Mouse (Mus musculus): ENCODE results near the gene Klk14. TPM values are rescaled to one million over a fixed set of nuclear protein-coding genes. Genes with fewer than 3 reads are reported as not detected.
"Not testable (repeated sequence)": the region's sequence is repeated elsewhere in the genome, so short reads cannot be mapped to it uniquely, and the experiment has no call there.

Gene Klk14
- not detected in 2 replicates for polyA plus RNA-seq (2015; fragmentation: Nextera tagmentation; extraction: Ambion mirVana)

DNA sequence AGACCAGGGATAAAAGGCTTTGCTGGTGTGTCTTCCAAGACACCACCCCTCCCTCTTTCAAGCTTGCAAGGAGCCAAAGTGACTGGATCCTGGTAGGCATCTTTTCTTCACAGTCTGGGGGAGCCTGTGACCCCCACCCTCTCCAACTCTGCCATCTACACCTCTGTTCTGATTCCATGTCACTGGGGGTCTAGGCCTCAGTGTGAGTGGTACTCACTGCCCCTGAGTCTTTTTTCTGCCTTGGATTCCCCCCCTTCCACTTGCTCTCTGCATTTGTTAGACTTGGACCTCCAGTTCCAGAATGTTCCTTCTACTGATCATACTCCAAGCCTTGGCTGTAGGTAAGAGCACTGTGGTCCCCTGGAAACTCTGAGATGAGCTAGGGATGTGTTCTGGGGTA lies at the start of gene Klk14:
Klk14 (plus strand) TSS at position 301 of the 400 bp plus-strand sequence.
- no peak for ATAC-seq
- H3K4me2 ChIP-seq (replicated peaks), result no peak within 1 kb of the TSS
- no peak within 1 kb of the TSS for H3K27ac ChIP-seq
- H3K4me1 ChIP-seq (replicated peaks), result no peaks in the 10 kb centered on the region
- H3K9ac ChIP-seq (replicated peaks), result no peak within 1 kb of the TSS
- no peak within 1 kb of the TSS for H3K4me3 ChIP-seq (replicated peaks)
- no peaks in the 10 kb centered on the region for H3K9me3 ChIP-seq
- no peaks in the 10 kb centered on the region for H3K27me3 ChIP-seq
- no peaks in the 10 kb centered on the region for H3K36me3 ChIP-seq

- H3K27ac ChIP-seq, result no peak overlapping the region
- no peak overlapping the region for H3K4me2 ChIP-seq (replicated peaks)
- H3K9ac ChIP-seq (replicated peaks), result no peak overlapping the region
- 86% methylated on average over 5 of the region's 5 CpGs for WGBS
- no peak for ATAC-seq
- no peaks in the 10 kb centered on the region for H3K27me3 ChIP-seq
- H3K4me3 ChIP-seq (replicated peaks), result no peak overlapping the region
- no peaks in the 10 kb centered on the region for H3K4me1 ChIP-seq (replicated peaks)
- H3K9me3 ChIP-seq, result no peaks in the 10 kb centered on the region
- no peaks in the 10 kb centered on the region for H3K36me3 ChIP-seq
Observed at GRCm38 (mm10) chr7:43642587-43642986, 47.6 kb upstream of the Klk14 start.

DNA sequence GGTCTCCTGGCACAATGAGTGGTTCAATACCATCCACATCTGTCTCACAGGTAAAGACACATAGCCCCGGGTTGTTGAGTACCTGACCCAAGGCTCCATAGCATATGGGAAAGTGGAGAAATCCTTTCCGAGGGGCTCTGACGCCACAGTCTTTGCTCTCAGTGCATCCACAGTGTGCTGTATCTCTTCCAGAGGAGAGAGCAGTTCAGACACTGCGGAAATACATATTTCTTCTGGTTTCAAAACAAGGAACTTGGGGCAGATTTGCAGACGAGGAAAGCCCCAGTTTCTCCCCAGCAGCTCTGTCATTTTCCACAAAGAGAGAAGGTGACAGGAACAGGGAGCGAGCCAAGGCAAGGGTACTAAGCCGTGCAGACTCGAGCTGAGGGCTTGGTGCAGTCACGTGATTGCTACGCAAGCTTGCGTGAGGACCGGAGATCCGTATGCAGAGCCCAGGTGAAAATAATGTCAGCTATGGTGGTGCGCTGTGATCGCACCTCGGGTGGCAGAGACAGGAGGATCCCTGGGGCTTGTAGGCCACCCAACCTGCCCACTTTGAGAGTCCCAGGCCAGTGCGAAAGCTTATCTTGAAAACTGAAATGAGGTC lies 47.1 kb upstream of the Klk14 start:
- Histone ChIP-seq H3K4me2 (replicated peaks) (no peak overlapping the region), H3K4me3 (replicated peaks) (no peak overlapping the region), H3K27me3 (no peaks in the 10 kb centered on the region), H3K27ac (no peak overlapping the region), H3K9ac (replicated peaks) (no peak overlapping the region), H3K36me3 (no peaks in the 10 kb centered on the region), H3K4me1 (replicated peaks) (no peaks in the 10 kb centered on the region), H3K9me3 (no peaks in the 10 kb centered on the region)
- no peak for ATAC-seq
- WGBS, result 87% methylated on average over 17 of the region's 17 CpGs

GRCm38 (mm10) chr7:43652683-43653082 lies 37.5 kb upstream of the Klk14 start:
- WGBS, result 91% methylated on average over 6 of the region's 6 CpGs
- Histone ChIP-seq H3K9me3 (peaks cover 5% of the 10 kb centered on the region; the same call in 1 of the 2 replicates), H3K4me3 (replicated peaks) (no peak overlapping the region), H3K9ac (replicated peaks) (no peak overlapping the region), H3K4me2 (replicated peaks) (no peak overlapping the region), H3K27ac (no peak overlapping the region), H3K27me3 (no peaks in the 10 kb centered on the region), H3K36me3 (no peaks in the 10 kb centered on the region), H3K4me1 (replicated peaks) (no peaks in the 10 kb centered on the region)
- no peak for ATAC-seq

- Histone ChIP-seq H3K4me3 (replicated peaks) (no peak overlapping the region), H3K27me3 (no peaks in the 10 kb centered on the region), H3K27ac (no peak overlapping the region), H3K4me2 (replicated peaks) (no peak overlapping the region), H3K4me1 (replicated peaks) (no peaks in the 10 kb centered on the region), H3K9ac (replicated peaks) (no peak overlapping the region), H3K36me3 (no peaks in the 10 kb centered on the region), H3K9me3 (peaks cover 5% of the 10 kb centered on the region; the same call in 1 of the 2 replicates)
- 83% methylated on average over 3 of the region's 3 CpGs for WGBS
- no peak for ATAC-seq
Observed at GRCm38 (mm10) chr7:43654519-43654918, 35.7 kb upstream of the Klk14 start.

GRCm38 (mm10) chr7:43656232-43656631 lies 34.0 kb upstream of the Klk14 start:
- ATAC-seq, result no peak
- H3K4me1 ChIP-seq (replicated peaks), result no peaks in the 10 kb centered on the region
- no peak overlapping the region for H3K9ac ChIP-seq (replicated peaks)
- no peak overlapping the region for H3K4me2 ChIP-seq (replicated peaks)
- H3K36me3 ChIP-seq, result no peaks in the 10 kb centered on the region
- no peak overlapping the region for H3K27ac ChIP-seq
- H3K27me3 ChIP-seq, result no peaks in the 10 kb centered on the region
- WGBS, result 84% methylated on average over 6 of the region's 6 CpGs
- peaks cover 5% of the 10 kb centered on the region; the same call in 1 of the 2 replicates for H3K9me3 ChIP-seq
- H3K4me3 ChIP-seq (replicated peaks), result no peak overlapping the region

DNA sequence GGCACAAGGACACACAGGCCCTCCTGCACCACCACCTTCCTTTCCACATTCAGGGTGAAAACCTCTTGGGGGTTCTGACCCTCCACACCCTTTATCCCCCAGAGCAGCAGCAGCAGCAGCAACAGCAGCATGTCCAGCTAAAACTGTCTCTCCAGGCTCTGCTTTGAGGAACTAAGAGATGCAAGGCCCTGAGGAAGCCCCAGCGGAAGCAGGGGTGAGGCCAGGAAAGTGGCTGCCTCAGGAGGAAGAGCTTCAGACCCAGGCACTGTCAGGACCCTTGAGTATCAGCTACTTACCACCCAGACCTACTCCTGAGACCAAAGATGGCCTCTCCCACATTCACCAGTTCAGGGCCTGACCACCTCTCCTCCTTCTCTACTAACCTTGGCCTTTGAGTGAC lies 30.2 kb upstream of the Klk14 start, which contains the start of gene Siglece:
Siglece (minus strand) TSS at position 160 of the 400 bp plus-strand sequence.
- WGBS, result 80% methylated on average over 1 of the region's 1 CpGs
- Histone ChIP-seq H3K27ac (no peak within 1 kb of the TSS), H3K4me2 (replicated peaks) (no peak within 1 kb of the TSS), H3K36me3 (no peaks in the 10 kb centered on the region), H3K4me1 (replicated peaks) (no peaks in the 10 kb centered on the region), H3K9me3 (no peaks in the 10 kb centered on the region), H3K9ac (replicated peaks) (no peak within 1 kb of the TSS), H3K4me3 (replicated peaks) (no peak within 1 kb of the TSS), H3K27me3 (no peaks in the 10 kb centered on the region)
- no peak for ATAC-seq

DNA sequence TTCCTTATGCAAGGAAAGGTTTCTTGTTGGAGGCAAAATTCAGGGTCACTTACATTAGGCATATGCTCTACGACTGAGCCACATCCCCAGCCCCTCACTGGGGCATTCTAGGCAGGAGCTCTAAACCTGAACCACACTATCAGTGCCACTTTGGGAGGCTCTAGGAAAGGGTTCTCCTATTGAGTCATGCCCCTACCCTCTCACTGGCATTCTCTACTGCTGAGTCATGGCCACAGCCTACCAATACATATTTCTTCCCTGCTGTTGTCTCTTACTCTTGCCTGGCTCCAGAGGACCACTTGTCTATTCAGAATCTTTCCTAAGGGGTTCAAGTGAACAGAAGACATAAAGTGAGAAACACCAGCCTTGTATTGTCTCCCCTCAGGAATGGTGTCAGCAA lies 27.4 kb upstream of the Klk14 start:
- no peaks in the 10 kb centered on the region for H3K4me1 ChIP-seq (replicated peaks)
- H3K9ac ChIP-seq (replicated peaks), result no peak overlapping the region
- 88% methylated on average over 1 of the region's 1 CpGs for WGBS
- H3K36me3 ChIP-seq, result no peaks in the 10 kb centered on the region
- H3K27me3 ChIP-seq, result no peaks in the 10 kb centered on the region
- H3K4me3 ChIP-seq (replicated peaks), result no peak overlapping the region
- H3K9me3 ChIP-seq, result no peaks in the 10 kb centered on the region
- ATAC-seq, result no peak
- H3K4me2 ChIP-seq (replicated peaks), result no peak overlapping the region
- H3K27ac ChIP-seq, result no peak overlapping the region

GRCm38 (mm10) chr7:43667221-43667620 lies 23.0 kb upstream of the Klk14 start:
- H3K4me2 ChIP-seq (replicated peaks); H3K27ac ChIP-seq; H3K9me3 ChIP-seq; H3K36me3 ChIP-seq; H3K4me3 ChIP-seq (replicated peaks); ATAC-seq; H3K27me3 ChIP-seq; H3K9ac ChIP-seq (replicated peaks); H3K4me1 ChIP-seq (replicated peaks): not testable (repeated sequence)
- 92% methylated on average over 4 of the region's 4 CpGs for WGBS

DNA sequence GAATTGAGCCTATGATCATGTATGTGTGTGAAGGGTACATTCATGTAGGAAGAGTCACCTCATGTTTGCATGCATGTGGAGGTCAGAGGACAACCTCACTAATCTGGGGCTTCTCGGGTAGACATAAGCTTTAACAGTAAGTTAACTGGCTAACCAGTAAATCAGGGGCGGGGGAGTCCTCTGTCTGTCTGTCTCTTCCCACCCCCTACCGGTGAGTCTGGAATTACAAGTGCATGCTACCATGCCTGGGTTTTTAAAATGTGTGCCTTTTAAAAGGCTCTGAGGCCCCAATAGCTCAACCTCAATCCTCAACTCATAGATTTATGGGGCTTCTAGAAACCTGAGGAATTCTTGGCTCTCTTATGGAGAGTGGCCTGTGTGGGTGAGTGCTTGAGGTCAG lies 21.6 kb upstream of the Klk14 start:
- Histone ChIP-seq H3K27ac (no peak overlapping the region), H3K27me3 (no peaks in the 10 kb centered on the region), H3K9ac (replicated peaks) (no peak overlapping the region), H3K4me3 (replicated peaks) (no peak overlapping the region), H3K9me3 (no peaks in the 10 kb centered on the region), H3K4me1 (replicated peaks) (peaks cover 14% of the 10 kb centered on the region), H3K36me3 (no peaks in the 10 kb centered on the region), H3K4me2 (replicated peaks) (no peak overlapping the region)
- no peak for ATAC-seq
- 24% methylated on average over 3 of the region's 3 CpGs for WGBS

DNA sequence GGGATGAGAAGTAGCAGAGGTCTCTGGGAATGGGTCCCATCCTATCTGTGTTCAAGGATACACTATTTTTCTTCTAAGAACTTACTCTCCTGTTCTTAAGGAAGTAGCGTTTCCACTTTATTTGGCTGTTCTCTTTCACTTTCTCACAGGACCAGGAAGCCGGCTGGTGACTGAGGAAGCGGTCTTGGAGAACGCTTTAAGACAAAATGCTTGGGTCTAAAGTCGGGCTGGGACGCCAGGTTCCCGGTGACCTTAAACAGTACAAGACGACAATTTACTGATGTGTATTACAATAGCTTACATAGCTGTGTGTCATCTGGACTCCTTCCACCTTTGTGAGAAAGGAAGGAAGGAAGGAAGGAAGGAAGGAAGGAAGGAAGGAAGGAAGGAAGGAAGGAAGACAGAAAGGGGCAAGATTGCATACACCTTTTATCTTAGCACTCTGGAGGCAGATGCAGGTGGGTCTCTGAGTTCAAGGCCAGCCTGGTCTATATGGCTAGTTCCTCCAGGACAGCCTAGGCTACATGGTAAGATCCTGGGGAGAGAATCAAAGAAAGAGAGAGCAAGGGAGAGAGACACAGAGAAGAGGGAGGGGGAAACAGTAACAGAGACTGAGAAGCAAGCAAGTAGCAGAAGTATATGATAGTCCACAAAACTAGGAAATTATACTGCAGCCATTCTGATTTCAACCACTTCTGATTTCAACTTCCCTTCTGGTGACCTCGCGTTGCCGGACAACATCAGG lies 19.0 kb upstream of the Klk14 start:
- H3K27me3 ChIP-seq, result no peaks in the 10 kb centered on the region
- H3K36me3 ChIP-seq, result peaks cover 19% of the 10 kb centered on the region
- peaks cover 19% of the 10 kb centered on the region for H3K4me1 ChIP-seq (replicated peaks)
- peak overlapping the region; percentile 75 for H3K4me3 ChIP-seq (replicated peaks)
- no peaks in the 10 kb centered on the region for H3K9me3 ChIP-seq
- peak; percentile 62; the same call in 1 of the 2 replicates for ATAC-seq
- no peak overlapping the region; the same call in 1 of the 2 replicates for H3K27ac ChIP-seq
- 69% methylated on average over 11 of the region's 11 CpGs for WGBS
- H3K9ac ChIP-seq (replicated peaks), result peak overlapping the region; percentile 39
- peak overlapping the region; percentile 79 for H3K4me2 ChIP-seq (replicated peaks)

DNA sequence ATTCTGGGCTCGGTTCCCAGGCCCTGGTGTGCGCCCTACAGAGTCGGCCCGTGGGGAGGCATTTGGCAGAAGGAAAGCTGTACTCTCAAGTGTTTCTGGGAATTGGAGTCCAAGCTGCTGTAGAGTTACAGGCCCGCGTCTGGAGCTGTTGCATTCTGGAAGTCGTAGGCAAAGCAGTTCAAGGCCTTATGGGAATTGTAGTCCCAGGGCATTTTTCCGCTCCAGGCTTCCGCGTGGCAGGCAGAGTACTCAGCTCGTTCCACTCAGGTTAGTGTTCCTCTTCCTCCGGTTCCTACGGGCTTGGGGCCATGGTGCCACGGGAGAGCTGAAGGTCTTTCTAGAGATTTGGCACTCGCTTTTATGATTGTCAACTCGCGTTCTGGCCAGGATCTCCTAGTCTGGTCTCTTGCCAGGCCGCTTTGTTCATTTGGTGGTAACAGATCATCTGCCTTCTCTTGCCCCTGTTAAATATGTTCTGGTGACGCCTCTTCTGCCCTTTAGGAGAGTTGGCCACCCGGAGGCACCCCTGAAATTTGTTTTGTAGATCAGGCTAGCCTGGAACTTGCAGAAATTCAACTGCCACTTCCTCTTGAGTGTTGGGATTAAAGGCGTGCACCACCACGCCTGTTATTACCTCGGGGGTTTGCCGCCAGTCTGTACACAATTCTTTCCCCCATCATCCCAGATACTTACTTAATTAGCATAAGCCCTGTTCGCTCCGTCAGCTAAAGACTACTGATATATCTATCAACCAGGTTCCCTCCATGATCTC lies 18.2 kb upstream of the Klk14 start, which contains the start of gene Ctu1:
Ctu1 (plus strand) TSS at position 208 of the 772 bp plus-strand sequence.
- peak within 1 kb of the TSS; percentile 79 for H3K4me2 ChIP-seq (replicated peaks)
- peaks cover 27% of the 10 kb centered on the region for H3K36me3 ChIP-seq
- no peaks in the 10 kb centered on the region for H3K27me3 ChIP-seq
- ATAC-seq, result peak; percentile 95
- peak within 1 kb of the TSS; percentile 76 for H3K9ac ChIP-seq (replicated peaks)
- H3K27ac ChIP-seq, result peak within 1 kb of the TSS; percentile 51
- under 1% methylated on average over 26 of the region's 26 CpGs for WGBS
- peaks cover 19% of the 10 kb centered on the region for H3K4me1 ChIP-seq (replicated peaks)
- peak within 1 kb of the TSS; percentile 75 for H3K4me3 ChIP-seq (replicated peaks)
- H3K9me3 ChIP-seq, result no peaks in the 10 kb centered on the region

Measured in midbrain, embryonic 13.5 days (tissue).